Mouse (Mus musculus): ENCODE measurements around the gene Dclre1b. TPM values are rescaled to one million over a fixed set of nuclear protein-coding genes. Genes with fewer than 3 reads are reported as not detected.
A peak's percentile ranks its signal among the peaks of the same experiment; 100 is the strongest.

The Dclre1b gene
- polyA plus RNA-seq, 1 experiment, result 3.9 TPM

GRCm38 (mm10) chr3:103791230-103792110 is 17.8 kb downstream of the Dclre1b start, which contains the start of gene Hipk1:
Gene Hipk1 (minus strand): TSS chr3:103791563.
- Histone ChIP-seq H3K27me3 (ENCODE audit: control insufficient read depth, insufficient read depth, insufficient read length) (no peaks in the 10 kb centered on the region), H3ac (ENCODE audit: control insufficient read depth, insufficient read length) (peak within 1 kb of the TSS; percentile 79), H3K36me3 (ENCODE audit: control insufficient read depth, insufficient read depth) (no peaks in the 10 kb centered on the region), H3K79me2 (ENCODE audit: control insufficient read depth, insufficient read depth) (peaks cover 43% of the 10 kb centered on the region), H3K4me2 (ENCODE audit: low read depth) (peak within 1 kb of the TSS; percentile 81), H3K4me3 (peak within 1 kb of the TSS; percentile 65)
- TF ChIP-seq POLR2AphosphoS2 (IDR thresholded peaks at IDR 0.05; ENCODE audit: insufficient read length, low read depth), result peak; percentile 90
- TF ChIP-seq POLR2A (IDR thresholded peaks at IDR 0.05; ENCODE audit: insufficient read length, low read depth), result peak; percentile 88
- TF ChIP-seq TCF3 (IDR thresholded peaks at IDR 0.05; ENCODE audit: insufficient read length, low read depth), result no peak
- peak in 1 of 3 experiments; percentile 33 for TF ChIP-seq MYOG (IDR thresholded peaks at IDR 0.05; ENCODE audit: control insufficient read depth in 1 of 3, insufficient read depth in 1 of 3, insufficient read length in 2 of 3, low read depth in 2 of 3)

GRCm38 (mm10) chr3:103790346-103791145 is 18.7 kb downstream of the Dclre1b start:
- Histone ChIP-seq H3K4me3 (peak overlapping the region; percentile 65), H3K79me2 (ENCODE audit: control insufficient read depth, insufficient read depth) (peaks cover 50% of the 10 kb centered on the region), H3K27me3 (ENCODE audit: control insufficient read depth, insufficient read depth, insufficient read length) (no peaks in the 10 kb centered on the region), H3ac (ENCODE audit: control insufficient read depth, insufficient read length) (peak overlapping the region; percentile 79), H3K4me2 (ENCODE audit: low read depth) (peak overlapping the region; percentile 81), H3K36me3 (ENCODE audit: control insufficient read depth, insufficient read depth) (no peaks in the 10 kb centered on the region)
- TF ChIP-seq E2F4 (IDR thresholded peaks at IDR 0.05; ENCODE audit: insufficient read depth) (no peak), TCF3 (IDR thresholded peaks at IDR 0.05; ENCODE audit: insufficient read length, low read depth) (no peak), USF1 (IDR thresholded peaks at IDR 0.05; ENCODE audit: low read depth) (no peak), POLR2AphosphoS2 (IDR thresholded peaks at IDR 0.05; ENCODE audit: insufficient read length, low read depth) (peak; percentile 29), TCF12 (IDR thresholded peaks at IDR 0.05; ENCODE audit: insufficient read depth, poor library complexity, severe bottlenecking) (no peak)

- Histone ChIP-seq H3K79me2 (ENCODE audit: control insufficient read depth, insufficient read depth) (peaks cover 57% of the 10 kb centered on the region), H3K4me2 (ENCODE audit: low read depth) (peak overlapping the region; percentile 81), H3K4me3 (peak overlapping the region; percentile 65), H3K36me3 (ENCODE audit: control insufficient read depth, insufficient read depth) (no peaks in the 10 kb centered on the region), H3ac (ENCODE audit: control insufficient read depth, insufficient read length) (peak overlapping the region; percentile 79), H3K27me3 (ENCODE audit: control insufficient read depth, insufficient read depth, insufficient read length) (no peaks in the 10 kb centered on the region)
- no peak for TF ChIP-seq TCF12 (IDR thresholded peaks at IDR 0.05; ENCODE audit: insufficient read depth, poor library complexity, severe bottlenecking)
- peak; percentile 15 for TF ChIP-seq POLR2AphosphoS2 (IDR thresholded peaks at IDR 0.05; ENCODE audit: insufficient read length, low read depth)
- TF ChIP-seq MYOD1 (IDR thresholded peaks at IDR 0.05; ENCODE audit: control insufficient read depth in 1 of 3, insufficient read length in 2 of 3, low read depth in 2 of 3), result no peak
These were observed 19.3 kb downstream of the Dclre1b start for GRCm38 (mm10) chr3:103789891-103790345.

GRCm38 (mm10) chr3:103789096-103789495 is 20.1 kb downstream of the Dclre1b start:
- H3K36me3 ChIP-seq (ENCODE audit: control insufficient read depth, insufficient read depth), result no peaks in the 10 kb centered on the region
- peak overlapping the region; percentile 81 for H3K4me2 ChIP-seq (ENCODE audit: low read depth)
- peaks cover 65% of the 10 kb centered on the region for H3K79me2 ChIP-seq (ENCODE audit: control insufficient read depth, insufficient read depth)
- no peak overlapping the region for H3ac ChIP-seq (ENCODE audit: control insufficient read depth, insufficient read length)
- TF ChIP-seq POLR2AphosphoS2 (IDR thresholded peaks at IDR 0.05; ENCODE audit: insufficient read length, low read depth), result no peak
- no peak for TF ChIP-seq REST (IDR thresholded peaks at IDR 0.05; ENCODE audit: insufficient read depth, insufficient read length)
- no peak for TF ChIP-seq CEBPB (IDR thresholded peaks at IDR 0.05; ENCODE audit: insufficient read depth, poor library complexity, severe bottlenecking)
- TF ChIP-seq SRF (IDR thresholded peaks at IDR 0.05; ENCODE audit: control insufficient read depth, insufficient read length, low read depth), result no peak
- no peak for TF ChIP-seq E2F4 (IDR thresholded peaks at IDR 0.05; ENCODE audit: insufficient read depth)
- no peak for TF ChIP-seq TCF12 (IDR thresholded peaks at IDR 0.05; ENCODE audit: insufficient read depth, poor library complexity, severe bottlenecking)
- TF ChIP-seq USF1 (IDR thresholded peaks at IDR 0.05; ENCODE audit: low read depth), result no peak
- no peak for TF ChIP-seq TCF3 (IDR thresholded peaks at IDR 0.05; ENCODE audit: insufficient read length, low read depth)
- no peak for TF ChIP-seq MYOG (IDR thresholded peaks at IDR 0.05; ENCODE audit: control insufficient read depth in 1 of 3, insufficient read depth in 1 of 3, insufficient read length in 2 of 3, low read depth in 2 of 3)
- no peak for TF ChIP-seq MAX (IDR thresholded peaks at IDR 0.05; ENCODE audit: low read depth)
- H3K27me3 ChIP-seq (ENCODE audit: control insufficient read depth, insufficient read depth, insufficient read length), result no peaks in the 10 kb centered on the region
- peak overlapping the region; percentile 65 for H3K4me3 ChIP-seq

GRCm38 (mm10) chr3:103787225-103787624 is 22.0 kb downstream of the Dclre1b start:
- Histone ChIP-seq H3K79me2 (ENCODE audit: control insufficient read depth, insufficient read depth) (peaks cover 84% of the 10 kb centered on the region), H3K4me3 (no peak overlapping the region), H3K27me3 (ENCODE audit: control insufficient read depth, insufficient read depth, insufficient read length) (no peaks in the 10 kb centered on the region), H3K4me2 (ENCODE audit: low read depth) (no peak overlapping the region), H3K36me3 (ENCODE audit: control insufficient read depth, insufficient read depth) (no peaks in the 10 kb centered on the region), H3ac (ENCODE audit: control insufficient read depth, insufficient read length) (no peak overlapping the region)
- TF ChIP-seq USF1 (IDR thresholded peaks at IDR 0.05; ENCODE audit: low read depth) (no peak), MYOG (IDR thresholded peaks at IDR 0.05; ENCODE audit: control insufficient read depth in 1 of 3, insufficient read depth in 1 of 3, insufficient read length in 2 of 3, low read depth in 2 of 3) (no peak), MAX (IDR thresholded peaks at IDR 0.05; ENCODE audit: low read depth) (no peak), MYOD1 (IDR thresholded peaks at IDR 0.05; ENCODE audit: control insufficient read depth in 1 of 3, insufficient read length in 2 of 3, low read depth in 2 of 3) (no peak), E2F4 (IDR thresholded peaks at IDR 0.05; ENCODE audit: insufficient read depth) (no peak), SRF (IDR thresholded peaks at IDR 0.05; ENCODE audit: control insufficient read depth, insufficient read length, low read depth) (no peak), REST (IDR thresholded peaks at IDR 0.05; ENCODE audit: insufficient read depth, insufficient read length) (no peak), TCF12 (IDR thresholded peaks at IDR 0.05; ENCODE audit: insufficient read depth, poor library complexity, severe bottlenecking) (no peak), CEBPB (IDR thresholded peaks at IDR 0.05; ENCODE audit: insufficient read depth, poor library complexity, severe bottlenecking) (no peak), TCF3 (IDR thresholded peaks at IDR 0.05; ENCODE audit: insufficient read length, low read depth) (no peak), POLR2A (IDR thresholded peaks at IDR 0.05; ENCODE audit: insufficient read length, low read depth) (no peak), POLR2AphosphoS2 (IDR thresholded peaks at IDR 0.05; ENCODE audit: insufficient read length, low read depth) (no peak)

Measured in myocyte (in vitro differentiated cells).